Mouse (Mus musculus): Measurements from ENCODE around the gene Gck.
"Not testable (repeated sequence)": the region's sequence is repeated elsewhere in the genome, so short reads cannot be mapped to it uniquely, and the experiment has no call there.

Gck gene

DNA sequence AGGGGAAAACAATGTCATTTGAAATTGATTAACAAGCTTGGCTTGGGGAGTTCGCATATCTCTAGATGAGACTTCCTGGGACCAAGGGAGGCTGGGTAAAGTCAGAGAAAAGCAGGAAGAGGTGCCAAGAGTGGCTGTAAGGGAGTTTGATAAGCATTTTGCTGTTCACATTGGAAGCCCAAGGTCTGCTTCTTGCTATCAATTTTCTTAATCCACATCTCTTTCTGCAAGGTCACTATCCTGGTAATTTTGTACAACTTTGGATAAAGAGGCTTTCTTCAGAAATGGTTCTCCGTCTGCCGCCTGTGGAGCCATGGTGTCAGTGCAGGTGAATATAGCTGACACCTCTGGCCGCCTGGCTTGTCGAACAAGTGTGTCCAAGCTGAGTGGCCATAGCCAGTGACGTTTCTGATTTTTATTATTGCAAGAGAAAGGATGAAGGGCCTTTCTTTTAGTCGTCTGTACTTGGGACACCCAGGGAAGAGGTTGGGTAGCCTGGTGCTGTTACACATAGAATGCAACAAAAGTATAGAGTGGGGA is 5.2 kb upstream of the Gck start:
- no peak for DNase-seq (ENCODE audit: low read depth, low spot score)

DNA sequence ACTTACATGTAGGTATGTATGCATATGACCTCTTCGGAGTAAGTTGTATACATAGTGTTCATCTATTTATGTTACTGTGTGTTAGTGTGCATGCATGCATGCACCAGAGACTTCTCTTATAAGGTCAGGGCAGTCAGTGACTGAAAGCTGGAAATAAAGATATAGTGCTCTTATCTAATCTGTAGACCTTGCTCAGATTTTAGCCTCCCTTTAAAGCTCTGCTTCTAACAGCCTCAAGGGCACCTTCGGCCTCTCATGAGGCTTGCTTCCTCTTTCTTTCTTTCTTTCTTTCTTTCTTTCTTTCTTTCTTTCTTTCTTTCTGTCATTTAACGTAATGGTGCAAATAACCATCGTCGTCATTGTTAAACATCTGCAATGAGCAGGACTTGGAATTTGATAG is 4.6 kb upstream of the Gck start:
- no peak for DNase-seq (ENCODE audit: low read depth, low spot score)

DNA sequence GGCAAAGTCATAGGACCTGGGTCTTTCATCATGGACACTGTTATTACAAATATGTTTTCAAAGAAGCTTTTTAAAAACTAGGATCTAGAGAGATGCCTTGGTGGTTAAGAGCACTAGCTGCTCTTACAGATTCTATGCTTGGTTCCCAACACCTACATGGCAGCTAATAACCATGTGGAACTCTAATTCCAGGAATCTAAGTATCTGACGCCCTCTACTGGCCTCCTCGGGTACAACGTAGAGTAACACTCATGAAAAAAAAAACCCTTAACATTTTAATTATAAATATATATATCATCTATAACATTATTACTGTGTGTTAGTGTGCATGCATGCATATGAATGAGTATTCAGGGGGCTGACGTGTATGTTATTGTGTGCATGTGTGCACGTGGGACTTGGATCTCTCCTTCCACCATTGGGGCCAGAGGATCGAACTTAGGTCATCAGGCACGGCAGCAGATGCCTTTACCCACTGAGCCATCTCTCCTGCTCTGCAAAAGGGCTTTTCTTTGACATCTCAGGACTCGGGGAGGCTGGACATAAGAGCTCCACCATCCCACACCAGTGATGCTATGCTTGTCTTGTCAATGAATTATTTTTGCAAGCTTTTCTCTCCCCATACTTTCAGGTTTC is 3.4 kb upstream of the Gck start:
- no peak for DNase-seq (ENCODE audit: low read depth, low spot score)

DNA sequence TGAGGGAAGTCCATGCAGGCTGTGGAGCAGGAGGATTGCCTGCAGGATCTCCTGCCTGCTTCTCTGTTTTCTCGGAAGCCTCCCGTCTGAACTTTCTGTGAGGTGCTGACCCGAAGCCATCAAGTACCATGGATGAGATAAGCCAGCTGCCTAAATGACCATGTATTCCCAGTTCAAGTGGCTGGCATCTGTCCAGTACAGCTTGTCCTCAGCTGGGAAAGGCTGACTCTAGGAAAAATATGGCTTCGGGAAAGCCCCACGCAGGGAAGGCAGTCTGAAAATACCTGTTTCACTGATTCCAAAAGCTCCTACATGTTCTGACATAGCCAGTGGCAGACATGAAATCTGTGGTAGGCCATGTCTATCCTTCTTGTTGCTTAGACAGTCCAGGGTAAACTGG is 2.6 kb upstream of the Gck start:
- DNase-seq (ENCODE audit: low read depth, low spot score): no peak

DNA sequence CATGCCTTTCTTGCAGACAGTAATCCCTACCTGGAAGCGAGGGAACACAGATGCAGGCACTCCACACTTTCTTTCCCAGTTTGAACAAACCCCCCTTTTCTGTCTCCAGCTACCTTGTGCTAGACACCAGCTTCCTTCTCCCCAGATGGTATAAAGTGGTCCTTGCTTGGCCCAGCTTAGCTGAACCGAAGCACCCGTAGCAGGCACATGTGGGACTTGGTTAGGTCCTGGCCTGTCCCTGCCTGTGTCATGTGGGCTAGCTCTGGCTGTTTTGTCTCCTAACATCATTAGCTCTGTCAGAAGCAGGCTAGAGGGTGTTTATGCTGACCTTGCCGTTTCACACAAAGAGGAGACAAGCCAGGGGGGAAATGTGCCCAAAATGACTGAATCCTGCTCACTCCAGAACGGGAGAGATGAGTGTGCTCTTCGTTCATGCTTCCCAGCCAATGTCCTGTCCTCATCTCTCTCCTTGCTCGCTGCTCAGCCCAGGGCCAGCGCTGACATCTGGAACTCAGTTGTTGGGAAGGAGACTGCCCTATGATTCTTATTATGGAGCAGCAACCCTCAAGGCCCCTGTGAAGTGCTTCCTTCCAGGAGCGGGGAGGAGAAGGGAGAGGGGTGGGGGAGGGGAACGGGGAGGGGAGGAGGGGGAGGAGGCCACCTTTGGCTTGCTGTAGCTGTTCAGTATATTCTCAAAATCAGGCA is 1.2 kb downstream of the Gck start:
- DNase-seq (ENCODE audit: low read depth, low spot score): no peak

DNA sequence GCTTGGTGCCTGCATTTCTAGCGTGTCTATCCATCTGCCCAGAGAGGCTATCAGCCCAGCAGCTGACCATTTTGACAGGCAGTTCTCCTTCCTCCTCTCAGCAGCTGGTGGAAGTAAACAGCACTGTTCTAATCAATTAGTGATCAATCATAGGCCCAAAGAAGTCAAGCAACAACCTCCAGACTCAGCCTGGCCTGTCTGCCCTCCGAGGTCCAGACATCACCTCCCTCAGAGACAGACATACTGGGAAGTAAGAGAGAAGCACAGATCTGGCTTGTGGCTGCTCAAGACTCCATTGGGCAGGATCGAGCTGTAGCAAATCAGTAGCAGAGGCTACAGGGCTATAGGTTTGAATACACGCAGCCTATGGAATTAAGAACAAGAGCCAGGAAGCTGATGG is 2.1 kb downstream of the Gck start:
- no peak for DNase-seq (ENCODE audit: low read depth, low spot score)

DNA sequence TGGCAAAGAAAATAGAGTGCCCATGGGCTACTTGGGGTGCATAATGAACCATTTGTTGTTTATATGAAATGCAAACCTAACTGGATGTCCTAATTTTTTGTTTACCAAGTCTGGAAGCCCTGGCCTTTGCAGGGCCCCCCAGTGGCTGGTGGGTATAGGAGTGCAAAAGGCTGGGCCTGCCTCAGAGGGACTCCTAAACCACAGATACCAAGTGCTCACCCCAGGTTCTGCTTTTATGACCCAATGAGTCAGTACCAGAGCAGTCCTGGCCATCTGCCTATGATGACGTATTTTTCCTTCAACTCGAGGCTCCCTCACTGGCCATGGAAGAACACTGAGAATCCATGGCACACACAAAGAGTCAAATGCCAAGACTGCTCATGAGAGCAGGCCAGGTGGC is 4.8 kb downstream of the Gck start:
- DNase-seq (ENCODE audit: low read depth, low spot score): no peak

DNA sequence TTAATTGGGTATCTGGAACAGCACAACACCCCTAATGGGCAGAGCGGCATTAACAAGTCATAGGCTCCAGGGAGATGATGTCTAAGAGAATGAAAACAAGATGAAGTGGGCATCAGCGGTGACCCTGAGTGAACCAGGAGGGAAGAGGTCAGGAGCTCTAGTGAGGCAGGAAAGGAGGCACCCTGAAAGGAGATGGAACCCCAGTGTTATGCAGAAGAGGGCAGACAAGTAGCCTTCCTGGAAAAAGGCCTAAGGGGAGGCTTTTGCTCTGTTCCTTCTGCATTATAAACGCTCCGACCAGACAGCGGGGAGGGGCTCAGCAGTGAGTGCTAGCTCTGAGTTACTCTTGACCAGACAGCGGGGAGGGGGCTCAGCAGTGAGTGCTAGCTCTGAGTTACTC is 6.9 kb downstream of the Gck start:
- no peak for DNase-seq (ENCODE audit: low read depth, low spot score)

DNA sequence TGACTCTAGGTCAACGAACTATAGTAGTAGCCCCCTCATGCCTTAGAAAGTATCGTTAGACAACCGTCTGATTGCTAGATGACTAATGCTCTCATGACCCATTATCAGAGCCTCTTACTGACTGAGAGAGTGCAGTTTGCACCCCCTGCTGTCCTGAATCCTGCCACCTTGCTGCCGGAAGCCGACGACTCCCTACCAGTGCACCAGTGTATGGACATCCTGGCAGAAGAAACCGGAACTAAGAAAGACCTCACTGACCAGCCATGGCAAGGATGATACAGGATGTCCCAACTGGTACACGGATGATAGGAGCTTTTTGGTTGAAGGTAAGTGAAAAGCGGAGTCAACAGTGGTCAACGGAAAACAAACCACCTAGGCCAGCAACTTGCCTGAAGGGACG is 15.3 kb downstream of the Gck start:
- not testable (repeated sequence) for DNase-seq (ENCODE audit: low read depth, low spot score)

DNA sequence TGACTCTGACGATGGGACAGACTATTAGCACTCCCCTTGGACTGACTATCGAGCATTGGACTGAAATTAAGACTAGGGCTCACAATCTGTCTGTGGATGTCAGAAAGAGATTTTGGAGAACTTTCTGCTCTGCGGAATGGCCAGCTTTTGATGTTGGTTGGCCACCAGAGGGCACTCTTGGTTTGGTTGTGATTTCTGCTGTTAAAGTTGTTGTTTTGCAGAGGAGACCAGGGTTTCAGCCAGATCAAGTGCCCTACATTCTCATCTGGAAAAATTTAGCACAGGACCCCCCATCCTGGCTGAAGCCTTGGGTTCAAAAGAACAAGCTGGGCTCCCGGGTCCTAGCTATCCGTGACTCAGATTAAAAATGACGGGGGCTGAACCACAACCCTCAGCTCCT is 17.9 kb downstream of the Gck start:
- not testable (repeated sequence) for DNase-seq (ENCODE audit: low read depth, low spot score)

DNA sequence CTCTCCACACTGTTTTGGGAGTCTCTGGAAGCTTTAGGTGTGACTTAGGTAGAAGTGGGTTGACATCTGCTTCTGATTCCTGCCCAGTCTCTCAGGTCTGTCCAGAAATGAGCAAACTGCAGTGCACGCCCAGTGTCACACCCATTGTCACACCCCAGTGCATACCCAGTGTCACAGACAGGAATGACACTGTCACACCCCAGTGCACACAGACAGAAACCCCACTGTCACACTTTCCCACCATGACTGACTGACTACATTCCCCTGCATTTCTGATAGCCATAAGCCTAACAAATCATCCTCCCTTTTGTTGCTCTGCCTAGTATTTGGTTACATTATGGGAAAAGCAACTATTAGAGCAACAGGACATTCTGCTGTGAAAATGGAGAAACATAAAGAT is 19.3 kb downstream of the Gck start:
- no peak for DNase-seq (ENCODE audit: low read depth, low spot score)

DNA sequence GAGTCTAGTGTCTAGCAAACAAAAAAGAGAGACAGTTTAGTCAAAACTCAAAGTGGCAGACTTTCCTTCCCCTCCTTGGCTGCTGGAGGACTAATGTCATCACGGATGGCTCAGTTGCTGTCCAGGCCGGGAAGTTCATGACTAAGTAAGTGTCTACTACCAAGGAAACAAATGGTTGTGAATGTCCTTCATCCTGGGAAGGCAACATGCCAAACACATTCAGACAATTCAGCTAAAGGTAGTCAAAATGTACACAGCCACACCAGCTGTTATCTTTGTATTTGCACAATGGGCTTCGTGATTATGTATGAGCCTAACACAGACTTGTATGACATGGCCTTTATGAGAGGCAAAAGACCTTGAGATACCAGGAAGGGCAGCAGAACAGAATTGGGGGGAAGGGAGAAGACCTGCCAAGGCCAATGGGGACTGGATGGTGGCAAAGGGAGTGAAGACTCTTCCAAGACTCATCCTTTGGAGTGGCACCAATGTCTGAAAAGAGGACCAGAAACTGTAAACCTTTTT is 23.1 kb downstream of the Gck start:
- no peak for DNase-seq (ENCODE audit: low read depth, low spot score)

DNA sequence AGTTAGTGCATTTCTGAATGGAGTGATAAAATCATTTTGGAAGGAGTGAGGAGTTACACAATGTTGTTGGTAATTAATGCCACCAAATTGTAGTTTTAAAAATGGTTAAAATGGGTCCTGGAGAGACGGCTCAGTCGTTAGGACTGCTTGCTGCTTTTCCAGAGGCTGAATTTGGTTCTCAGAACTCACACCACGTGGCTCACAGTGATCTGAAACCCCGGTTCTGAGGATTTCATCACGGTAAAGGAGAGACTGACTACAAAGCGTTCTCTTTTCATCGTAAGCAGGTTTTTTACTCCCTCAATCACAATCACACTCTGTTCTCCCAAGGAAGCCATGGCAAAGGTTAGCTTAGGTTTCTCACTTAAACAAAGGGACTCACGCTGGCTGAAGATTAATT is 25.2 kb downstream of the Gck start:
- DNase-seq (ENCODE audit: low read depth, low spot score): no peak

DNA sequence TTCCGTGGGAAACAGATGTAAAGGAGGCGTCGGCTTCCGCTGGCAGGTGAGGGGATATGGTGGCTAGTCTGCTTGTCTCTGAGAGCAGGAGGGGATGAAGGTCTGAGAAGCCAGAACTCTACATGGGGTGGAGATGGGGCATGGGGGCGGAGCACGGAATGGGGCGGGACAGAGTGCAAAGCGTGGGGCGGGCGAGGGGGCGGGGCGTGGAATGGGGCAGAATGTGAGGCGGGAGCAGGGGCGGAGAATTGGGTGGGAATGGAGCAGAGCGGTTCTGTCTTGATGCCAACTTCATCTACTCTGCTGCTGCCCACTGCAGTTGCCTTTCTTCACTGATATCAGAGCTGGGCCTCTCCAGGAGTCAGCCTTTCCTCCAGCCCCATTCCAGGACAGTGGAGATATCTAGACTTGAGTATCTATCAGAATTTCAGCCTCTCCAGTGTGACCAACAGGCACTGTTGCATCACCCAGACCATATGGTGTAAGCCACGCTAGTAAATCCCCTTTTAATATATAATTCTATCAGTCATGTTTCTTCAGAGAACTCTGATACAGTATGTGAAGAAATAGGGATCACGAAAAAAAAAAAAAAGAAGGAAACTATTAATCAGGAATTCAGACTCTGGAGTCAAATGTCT is 29.4 kb downstream of the Gck start:
- DNase-seq (ENCODE audit: low read depth, low spot score): no peak

DNA sequence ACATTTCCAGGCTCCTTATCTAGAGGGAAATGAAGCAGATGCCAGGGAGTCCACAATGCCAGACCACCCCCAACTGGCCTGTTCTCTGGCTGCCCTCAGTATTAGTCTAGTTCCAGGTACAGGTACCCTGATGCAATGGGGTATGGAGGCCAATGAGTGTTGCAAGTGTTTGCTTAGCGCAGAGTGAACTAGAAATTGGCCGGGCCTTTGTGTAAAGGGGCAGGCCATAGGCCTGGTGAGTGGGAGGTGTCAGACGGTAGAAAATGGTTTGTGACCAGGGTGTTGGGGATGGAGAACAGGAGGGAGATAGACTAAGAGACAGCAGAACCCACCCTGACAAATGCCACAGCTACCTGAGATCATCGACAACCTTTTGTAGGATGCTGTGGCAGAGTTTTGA is 30.3 kb downstream of the Gck start:
- DNase-seq (ENCODE audit: low read depth, low spot score): no peak

DNA sequence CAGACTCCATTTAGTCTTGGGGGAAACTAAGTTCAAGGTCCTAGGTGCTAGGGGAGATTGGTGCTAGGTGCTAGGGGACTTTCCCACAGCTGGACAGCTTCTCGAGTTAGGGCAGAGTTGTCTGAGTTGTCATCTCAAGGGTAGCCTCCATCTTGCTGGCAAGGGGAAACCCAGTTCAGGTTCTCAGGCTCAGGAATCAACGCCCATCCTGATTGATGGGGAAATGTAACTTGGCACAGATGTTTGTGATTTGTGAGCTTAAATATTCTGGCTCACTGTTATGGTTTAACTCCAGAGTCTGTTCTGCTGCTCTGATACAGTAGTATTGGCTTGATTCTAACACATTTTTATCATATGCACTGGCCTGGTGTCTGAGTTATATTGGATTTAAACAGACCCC is 31.8 kb downstream of the Gck start:
- DNase-seq (ENCODE audit: low read depth, low spot score): no peak

DNA sequence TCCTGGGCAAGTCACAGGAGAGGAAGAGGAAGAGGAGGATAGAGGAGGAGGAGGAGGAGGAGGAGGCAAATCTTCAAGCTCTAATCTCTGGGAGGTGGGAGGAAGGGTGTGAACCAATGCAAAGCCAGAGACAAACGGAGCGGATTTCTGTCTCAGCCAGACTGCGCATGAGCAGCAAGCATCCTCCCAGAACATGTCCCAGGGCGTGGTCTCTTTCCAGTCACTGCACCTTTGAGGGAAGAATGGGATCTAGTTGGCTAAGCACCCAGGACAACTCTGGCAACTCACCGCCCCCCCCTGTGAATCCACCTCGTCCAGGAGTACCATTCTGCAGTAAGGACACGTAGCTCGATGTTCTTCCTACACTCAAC is 33.7 kb downstream of the Gck start:
- no peak for DNase-seq (ENCODE audit: low read depth, low spot score)

DNA sequence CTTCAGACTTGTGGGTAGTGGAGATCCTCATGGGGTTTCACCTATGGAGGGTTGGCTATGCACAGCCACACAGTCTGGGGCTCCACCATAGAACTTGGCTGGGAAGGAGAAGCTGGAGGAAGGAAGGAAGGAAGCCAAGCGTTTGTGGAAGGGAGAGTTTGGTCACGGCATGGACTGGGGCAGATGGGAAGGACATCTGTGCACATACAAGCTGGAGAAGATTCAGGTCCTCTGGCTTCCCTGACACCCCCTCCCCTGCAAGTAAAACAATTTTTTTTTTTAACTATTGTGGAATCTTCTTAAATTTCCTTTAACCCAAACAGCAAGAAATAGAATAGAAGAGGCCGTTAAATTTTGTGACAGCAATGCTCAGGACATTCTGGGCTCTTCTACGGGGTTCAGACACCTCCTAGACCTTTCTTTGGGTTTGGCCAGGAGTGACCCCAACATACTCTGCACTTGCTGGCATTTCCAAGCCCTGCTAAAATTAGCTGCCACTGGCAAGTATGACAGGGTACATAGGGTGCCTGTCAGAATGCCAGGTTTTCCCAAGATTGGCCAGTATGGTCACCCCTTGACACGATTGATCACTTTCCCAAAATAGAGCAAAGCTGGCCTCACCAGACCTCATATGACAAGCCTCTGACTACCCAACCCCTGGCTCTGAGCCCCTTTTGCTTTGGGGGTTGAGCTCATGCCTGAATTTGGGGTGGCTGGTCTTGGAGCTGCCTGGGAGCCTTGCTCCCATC is 34.3 kb downstream of the Gck start:
- no peak for DNase-seq (ENCODE audit: low read depth, low spot score)

DNA sequence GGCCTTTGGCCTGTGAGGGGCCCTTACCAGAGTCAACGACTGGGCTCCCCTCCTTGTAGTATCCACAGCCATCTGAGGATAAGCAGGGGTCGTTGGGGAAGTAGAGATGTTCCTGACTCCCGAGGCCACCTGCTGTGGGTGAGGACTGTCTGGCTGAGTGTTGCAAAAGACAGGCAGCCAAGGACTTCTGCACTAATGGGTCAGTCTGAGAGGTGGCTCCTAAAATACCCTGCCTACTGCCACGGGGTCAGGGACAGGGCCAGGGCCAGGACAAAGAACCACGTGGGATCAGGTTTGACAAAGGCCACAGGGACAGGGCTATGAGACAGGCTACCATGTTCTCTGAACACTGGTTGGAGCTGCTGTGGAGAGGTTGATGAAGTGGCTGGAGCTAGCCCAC is 34.9 kb downstream of the Gck start:
- no peak for DNase-seq (ENCODE audit: low read depth, low spot score)

DNA sequence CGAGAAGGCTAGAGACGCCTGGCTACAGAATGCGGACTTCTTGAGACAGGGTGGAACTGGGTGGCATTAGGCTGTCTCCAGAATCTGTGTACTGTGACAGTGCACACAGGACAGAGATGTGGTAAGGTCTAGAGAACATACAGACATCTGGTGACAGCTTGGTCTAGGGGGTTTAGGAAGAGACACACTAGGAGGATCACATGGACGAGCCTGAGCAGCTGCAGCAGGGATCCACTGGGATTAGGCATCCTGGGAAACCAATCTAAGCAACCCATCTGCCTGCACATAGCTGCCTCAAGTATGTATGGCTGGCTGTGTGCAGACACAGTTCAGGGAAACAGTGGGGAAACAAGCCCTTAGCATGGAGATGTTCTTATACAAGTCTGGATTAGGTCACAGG is 35.9 kb downstream of the Gck start:
- no peak for DNase-seq (ENCODE audit: low read depth, low spot score)

DNA sequence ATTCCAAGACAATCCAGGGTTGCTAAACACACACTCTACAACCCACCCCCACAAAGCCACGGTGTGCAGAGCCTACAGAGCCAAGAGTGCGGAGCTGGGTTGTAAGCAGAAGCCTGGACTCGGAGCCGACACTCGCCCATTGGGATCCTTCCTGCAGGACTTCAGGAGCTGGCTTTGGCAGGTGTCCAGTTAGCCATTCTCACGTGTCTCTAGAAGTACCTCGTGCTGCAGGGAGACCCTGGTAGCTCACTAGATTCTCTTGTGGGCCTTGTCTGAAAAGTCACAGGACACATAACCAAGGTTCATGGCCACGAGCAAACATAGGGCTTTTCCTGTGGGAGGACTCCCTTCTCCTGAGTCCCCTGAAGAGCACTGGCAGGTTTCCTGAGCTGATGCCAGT is 36.6 kb downstream of the Gck start:
- DNase-seq (ENCODE audit: low read depth, low spot score): no peak

DNA sequence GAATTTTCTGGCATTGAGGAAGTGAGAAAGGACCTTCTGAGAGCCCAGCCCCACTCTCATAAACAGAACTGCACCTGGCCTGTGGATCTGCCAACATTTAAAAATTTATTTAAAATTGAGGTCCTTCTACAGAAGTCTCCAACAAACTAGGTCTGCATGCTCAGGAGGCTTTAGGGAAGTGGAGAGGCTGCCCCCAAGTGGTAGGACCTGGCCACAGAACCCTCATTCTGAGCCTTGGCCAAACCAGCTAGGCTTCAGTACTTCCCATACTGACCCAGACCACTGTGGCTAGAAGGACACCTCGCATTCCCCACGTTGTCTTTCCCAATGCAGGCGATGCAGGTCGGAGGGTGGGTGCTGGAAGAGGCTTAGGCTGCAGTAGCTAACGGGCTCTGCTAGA is 37.2 kb downstream of the Gck start:
- no peak for DNase-seq (ENCODE audit: low read depth, low spot score)

Data from telencephalon, adult 2 months (tissue).